Comparison of ENCODE assay signal across 21 mouse cellular contexts in the genomic region with DNA sequence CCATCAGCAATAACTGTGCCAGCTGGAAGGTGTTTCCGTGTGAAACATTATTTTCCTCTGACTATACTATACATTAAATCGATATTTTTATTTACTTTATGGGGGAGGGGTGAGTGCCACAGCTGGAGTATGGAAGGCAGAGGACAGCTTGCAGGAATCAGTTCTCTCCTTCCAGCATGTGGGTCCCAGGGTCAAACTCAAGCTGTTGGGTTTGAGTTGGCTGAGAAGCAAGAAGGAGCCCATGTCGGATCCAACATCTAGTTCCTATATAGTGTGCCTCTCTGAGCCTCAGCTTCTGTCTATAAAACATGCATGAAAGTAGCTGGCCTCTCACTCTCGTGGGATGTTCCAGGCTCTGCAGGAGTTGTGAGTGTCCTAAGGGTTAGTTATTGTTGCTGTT. TPM values are rescaled to one million over a fixed set of nuclear protein-coding genes. Genes with fewer than 3 reads are reported as not detected.
A peak's percentile ranks its signal among the peaks of the same experiment; 100 is the strongest.
DNase-seq lines count a peak whose midpoint lies in the region; ATAC-seq and TF ChIP-seq lines count a peak whose summit lies in the region.
"Had no signal": no experiment of that assay in that cellular context is flagged by ENCODE, and none has a peak within 500 bp of the region (broad histone marks: within the 10 kb centered on the region; RNA-seq: fewer than 3 reads in every experiment).

No protein-coding gene starts in this region.

- no peak overlapping the region for H3K9ac ChIP-seq in forebrain, embryonic 13.5 days
- no peak overlapping the region for H3K9ac ChIP-seq in hindbrain, embryonic 15.5 days
- H3K9ac ChIP-seq in hindbrain, embryonic 16.5 days (ENCODE audit: low read depth, low read length) = no peak overlapping the region
- H3K9ac ChIP-seq: limb, embryonic 12.5 days; liver, embryonic 14.5 days had no signal

- no peak overlapping the region for H3K4me2 ChIP-seq in forebrain, embryonic 13.5 days
- H3K4me2 ChIP-seq in hindbrain, embryonic 15.5 days = no peak overlapping the region
- H3K4me2 ChIP-seq in hindbrain, embryonic 16.5 days (ENCODE audit: low read length) = no peak overlapping the region
- H3K4me2 ChIP-seq: limb, embryonic 12.5 days had no signal

- H3K36me3 ChIP-seq in forebrain, embryonic 10.5 days (replicated peaks) = no peaks in the 10 kb centered on the region
- no peaks in the 10 kb centered on the region for H3K36me3 ChIP-seq in forebrain, embryonic 13.5 days (ENCODE audit: poor library complexity, severe bottlenecking)
- H3K36me3 ChIP-seq in hindbrain, embryonic 15.5 days = no peaks in the 10 kb centered on the region
- H3K36me3 ChIP-seq in hindbrain, embryonic 16.5 days (ENCODE audit: control insufficient read depth, insufficient read depth, low read length) = no peaks in the 10 kb centered on the region
- no peaks in the 10 kb centered on the region for H3K36me3 ChIP-seq in limb, embryonic 10.5 days
- H3K36me3 ChIP-seq: embryonic facial prominence, embryonic 10.5 days; limb, embryonic 12.5 days had no signal

- no peak overlapping the region for H3K4me3 ChIP-seq in forebrain, embryonic 10.5 days
- H3K4me3 ChIP-seq in forebrain, embryonic 13.5 days = no peak overlapping the region
- H3K4me3 ChIP-seq in hindbrain, embryonic 15.5 days = no peak overlapping the region
- no peak overlapping the region for H3K4me3 ChIP-seq in hindbrain, embryonic 16.5 days (ENCODE audit: low read length)
- H3K4me3 ChIP-seq in lung, adult 2 months (replicated peaks; ENCODE audit: extremely low read depth, low read depth, low read length) = no peak overlapping the region
- no peak overlapping the region for H3K4me3 ChIP-seq in limb, embryonic 10.5 days
- H3K4me3 ChIP-seq: embryonic facial prominence, embryonic 10.5 days; limb, embryonic 12.5 days; megakaryocyte, embryonic 14.5 days had no signal

- ATAC-seq in forebrain, embryonic 13.5 days = no peak
- ATAC-seq in hindbrain, embryonic 15.5 days (ENCODE audit: low FRiP score, low read depth) = no peak
- no peak for ATAC-seq in hindbrain, embryonic 16.5 days
- ATAC-seq: forebrain, embryonic 16.5 days had no signal

- H3K9me3 ChIP-seq in forebrain, embryonic 10.5 days = no peaks in the 10 kb centered on the region
- no peaks in the 10 kb centered on the region for H3K9me3 ChIP-seq in forebrain, embryonic 13.5 days (replicated peaks)
- no peaks in the 10 kb centered on the region for H3K9me3 ChIP-seq in hindbrain, embryonic 15.5 days
- H3K9me3 ChIP-seq in hindbrain, embryonic 16.5 days (ENCODE audit: control insufficient read depth, low read length) = no peaks in the 10 kb centered on the region
- no peaks in the 10 kb centered on the region for H3K9me3 ChIP-seq in limb, embryonic 10.5 days (replicated peaks)
- H3K9me3 ChIP-seq: embryonic facial prominence, embryonic 10.5 days; limb, embryonic 12.5 days; megakaryocyte, embryonic 14.5 days had no signal

- peaks cover 13% of the 10 kb centered on the region for H3K27me3 ChIP-seq in forebrain, embryonic 10.5 days (ENCODE audit: poor library complexity, severe bottlenecking)
- H3K27me3 ChIP-seq in forebrain, embryonic 13.5 days = no peaks in the 10 kb centered on the region
- H3K27me3 ChIP-seq in hindbrain, embryonic 15.5 days = no peaks in the 10 kb centered on the region
- H3K27me3 ChIP-seq in hindbrain, embryonic 16.5 days (replicated peaks; ENCODE audit: control insufficient read depth, insufficient read depth, low read length) = no peaks in the 10 kb centered on the region
- H3K27me3 ChIP-seq in limb, embryonic 10.5 days (ENCODE audit: low read depth, poor library complexity, severe bottlenecking) = no peaks in the 10 kb centered on the region
- H3K27me3 ChIP-seq: limb, embryonic 12.5 days had no signal

- DNase-seq in forebrain, embryonic 10.5 days (ENCODE audit: extremely low spot score, low spot score) = no peak
- peak; percentile 59 for DNase-seq in lung, postnatal 10 days
- DNase-seq in lung, adult 2 months = no peak
- no peak for DNase-seq in limb, embryonic 10.5 days (ENCODE audit: low spot score)
- no peak for DNase-seq in embryo, embryonic 9.5 days (ENCODE audit: extremely low spot score)
- DNase-seq: adrenal gland, adult 8-10 months; cerebellum, adult 11 months; cerebellum, postnatal 25 days; heart, postnatal 36 days; kidney, adult 2 months; kidney, postnatal 25 days; right cerebral cortex, postnatal 25 days; thymus, postnatal 25 days had no signal

- 84% methylated on average over 4 of the region's 4 CpGs for WGBS in forebrain, embryonic 10.5 days
- WGBS in forebrain, embryonic 13.5 days = 79% methylated on average over 4 of the region's 4 CpGs
- WGBS in hindbrain, embryonic 15.5 days = 79% methylated on average over 4 of the region's 4 CpGs
- WGBS in hindbrain, embryonic 16.5 days = 79% methylated on average over 4 of the region's 4 CpGs
- 61% methylated on average over 4 of the region's 4 CpGs for WGBS in lung, adult 2 months
- 85% methylated on average over 4 of the region's 4 CpGs for WGBS in limb, embryonic 10.5 days

- peaks cover 29% of the 10 kb centered on the region for H3K4me1 ChIP-seq in forebrain, embryonic 10.5 days
- peaks cover 13% of the 10 kb centered on the region for H3K4me1 ChIP-seq in forebrain, embryonic 13.5 days
- peaks cover 23% of the 10 kb centered on the region for H3K4me1 ChIP-seq in hindbrain, embryonic 15.5 days (replicated peaks)
- peaks cover 4% of the 10 kb centered on the region for H3K4me1 ChIP-seq in hindbrain, embryonic 16.5 days (ENCODE audit: control insufficient read depth, insufficient read depth, low read depth, low read length)
- peaks cover 9% of the 10 kb centered on the region for H3K4me1 ChIP-seq in lung, adult 2 months (ENCODE audit: control insufficient read depth, insufficient read depth, low read length)
- H3K4me1 ChIP-seq in limb, embryonic 10.5 days = peaks cover 35% of the 10 kb centered on the region

- H3K27ac ChIP-seq in forebrain, embryonic 10.5 days = peak overlapping the region; percentile 62
- H3K27ac ChIP-seq in forebrain, embryonic 13.5 days = no peak overlapping the region
- peak overlapping the region; percentile 57 for H3K27ac ChIP-seq in hindbrain, embryonic 15.5 days (replicated peaks)
- no peak overlapping the region; the same call in 1 of the 2 replicates for H3K27ac ChIP-seq in hindbrain, embryonic 16.5 days (ENCODE audit: low read depth, low read length)
- peak overlapping the region; percentile 28; the same call in 1 of the 2 replicates for H3K27ac ChIP-seq in limb, embryonic 10.5 days
- H3K27ac ChIP-seq: liver, embryonic 14.5 days had no signal

- no peak for TF ChIP-seq CTCF in lung, adult 2 months (IDR thresholded peaks at IDR 0.05; ENCODE audit: insufficient read depth, low read length)

- TF ChIP-seq POLR2A in lung, adult 2 months (IDR thresholded peaks at IDR 0.05; ENCODE audit: borderline replicate concordance, extremely low read depth, low read depth, low read length) = no peak

RNA-seq across cellular contexts. Expression of gene Ptges, which starts 3.3 kb away (rescaled TPM):
- polyA plus RNA-seq in forebrain, embryonic 10.5 days (2016; fragmentation: Nextera tagmentation; extraction: Ambion mirVana) = 5.1 and 7.3 TPM in 2 replicates
- 1.5 and 2.1 TPM in 2 replicates for polyA plus RNA-seq in forebrain, embryonic 13.5 days (2015; fragmentation: Nextera tagmentation; extraction: Ambion mirVana)
- 5.4 and 5.6 TPM in 2 replicates for polyA plus RNA-seq in hindbrain, embryonic 15.5 days (2015; fragmentation: Nextera tagmentation; extraction: Ambion mirVana)
- polyA plus RNA-seq in hindbrain, embryonic 16.5 days (2015; fragmentation: Nextera tagmentation; extraction: Ambion mirVana) = 6.3 and 6.9 TPM in 2 replicates
- 39.2 and 42.3 TPM in 2 replicates for polyA plus RNA-seq in lung, adult 2 months (2012; rRNA removed)
- 10.1 and 11.8 TPM in 2 replicates for polyA plus RNA-seq in limb, embryonic 10.5 days (2016; fragmentation: Nextera tagmentation; extraction: Ambion mirVana)

RNA-seq across cellular contexts. Expression of gene Tor1b, which starts 26.4 kb away (rescaled TPM):
- polyA plus RNA-seq in forebrain, embryonic 10.5 days (2016; fragmentation: Nextera tagmentation; extraction: Ambion mirVana) = 23.6 and 24.2 TPM in 2 replicates
- 23.3 and 26.4 TPM in 2 replicates for polyA plus RNA-seq in forebrain, embryonic 13.5 days (2015; fragmentation: Nextera tagmentation; extraction: Ambion mirVana)
- 18.8 and 19.6 TPM in 2 replicates for polyA plus RNA-seq in hindbrain, embryonic 15.5 days (2015; fragmentation: Nextera tagmentation; extraction: Ambion mirVana)
- polyA plus RNA-seq in hindbrain, embryonic 16.5 days (2015; fragmentation: Nextera tagmentation; extraction: Ambion mirVana) = 18.0 and 20.4 TPM in 2 replicates
- polyA plus RNA-seq in lung, adult 2 months (2012; rRNA removed) = 23.6 and 30.2 TPM in 2 replicates
- 26.7 and 27.6 TPM in 2 replicates for polyA plus RNA-seq in limb, embryonic 10.5 days (2016; fragmentation: Nextera tagmentation; extraction: Ambion mirVana)

RNA-seq across cellular contexts. Expression of gene Tor1a, which starts 41.4 kb away (rescaled TPM):
- polyA plus RNA-seq in forebrain, embryonic 10.5 days (2016; fragmentation: Nextera tagmentation; extraction: Ambion mirVana) = 84.9 and 89.6 TPM in 2 replicates
- polyA plus RNA-seq in forebrain, embryonic 13.5 days (2015; fragmentation: Nextera tagmentation; extraction: Ambion mirVana) = 95.0 and 105 TPM in 2 replicates
- 90.0 and 91.0 TPM in 2 replicates for polyA plus RNA-seq in hindbrain, embryonic 15.5 days (2015; fragmentation: Nextera tagmentation; extraction: Ambion mirVana)
- polyA plus RNA-seq in hindbrain, embryonic 16.5 days (2015; fragmentation: Nextera tagmentation; extraction: Ambion mirVana) = 94.2 and 94.8 TPM in 2 replicates
- polyA plus RNA-seq in lung, adult 2 months (2012; rRNA removed) = 33.3 and 37.4 TPM in 2 replicates
- polyA plus RNA-seq in limb, embryonic 10.5 days (2016; fragmentation: Nextera tagmentation; extraction: Ambion mirVana) = 76.7 and 77.7 TPM in 2 replicates

RNA-seq across cellular contexts. Expression of gene BC005624, which starts 55.6 kb away (rescaled TPM):
- polyA plus RNA-seq in forebrain, embryonic 10.5 days (2016; fragmentation: Nextera tagmentation; extraction: Ambion mirVana) = 61.9 and 62.0 TPM in 2 replicates
- 75.7 and 81.0 TPM in 2 replicates for polyA plus RNA-seq in forebrain, embryonic 13.5 days (2015; fragmentation: Nextera tagmentation; extraction: Ambion mirVana)
- polyA plus RNA-seq in hindbrain, embryonic 15.5 days (2015; fragmentation: Nextera tagmentation; extraction: Ambion mirVana) = 89.9 and 93.8 TPM in 2 replicates
- polyA plus RNA-seq in hindbrain, embryonic 16.5 days (2015; fragmentation: Nextera tagmentation; extraction: Ambion mirVana) = 92.1 and 93.0 TPM in 2 replicates
- polyA plus RNA-seq in lung, adult 2 months (2012; rRNA removed) = 19.7 and 33.2 TPM in 2 replicates
- polyA plus RNA-seq in limb, embryonic 10.5 days (2016; fragmentation: Nextera tagmentation; extraction: Ambion mirVana) = 47.1 and 50.5 TPM in 2 replicates

RNA-seq across cellular contexts. Expression of gene Usp20, which starts 55.7 kb away (rescaled TPM):
- polyA plus RNA-seq in forebrain, embryonic 10.5 days (2016; fragmentation: Nextera tagmentation; extraction: Ambion mirVana) = 18.0 and 18.1 TPM in 2 replicates
- polyA plus RNA-seq in forebrain, embryonic 13.5 days (2015; fragmentation: Nextera tagmentation; extraction: Ambion mirVana) = 34.6 and 35.2 TPM in 2 replicates
- 43.2 and 50.5 TPM in 2 replicates for polyA plus RNA-seq in hindbrain, embryonic 15.5 days (2015; fragmentation: Nextera tagmentation; extraction: Ambion mirVana)
- 42.9 and 53.2 TPM in 2 replicates for polyA plus RNA-seq in hindbrain, embryonic 16.5 days (2015; fragmentation: Nextera tagmentation; extraction: Ambion mirVana)
- polyA plus RNA-seq in lung, adult 2 months (2012; rRNA removed) = 14.6 and 18.5 TPM in 2 replicates
- polyA plus RNA-seq in limb, embryonic 10.5 days (2016; fragmentation: Nextera tagmentation; extraction: Ambion mirVana) = 10.9 and 18.1 TPM in 2 replicates

Comparison
In these comparisons a context has a peak if more than half of its experiments do, and no peak if none do; other contexts are left out.
1. H3K27ac ChIP-seq: peak in forebrain, embryonic 10.5 days (single experiment), hindbrain, embryonic 15.5 days (single experiment) and limb, embryonic 10.5 days (single experiment); none in forebrain, embryonic 13.5 days (single experiment) and hindbrain, embryonic 16.5 days (single experiment).